Mouse (Mus musculus): ENCODE results near the gene Pigw. TPM values are rescaled to one million over a fixed set of nuclear protein-coding genes. Genes with fewer than 3 reads are reported as not detected.
"Not testable (repeated sequence)": the region's sequence is repeated elsewhere in the genome, so short reads cannot be mapped to it uniquely, and the experiment has no call there.

The Pigw gene
- polyA plus RNA-seq, 1 experiment from 2014 or later: 2.3 TPM

- Histone ChIP-seq H3K9me3 (replicated peaks) (no peaks in the 10 kb centered on the region), H3K27me3 (no peaks in the 10 kb centered on the region), H3K9ac (peak overlapping the region; percentile 90), H3K36me3 (peaks cover 34% of the 10 kb centered on the region), H3K4me1 (replicated peaks) (peaks cover 51% of the 10 kb centered on the region), H3K27ac (peak overlapping the region; percentile 91), H3K4me2 (peak overlapping the region; percentile 100), H3K4me3 (replicated peaks) (peak overlapping the region; percentile 88)
- ATAC-seq (ENCODE audit: low read depth): no peak
- no peak for DNase-seq
- WGBS (ENCODE audit: insufficient replicate concordance): 11% methylated on average over 7 of the region's 7 CpGs
Measured at GRCm38 (mm10) chr11:84879007-84879771, 896 bp downstream of the Pigw start.

- not testable (repeated sequence) for H3K9me3 ChIP-seq (replicated peaks); H3K27ac ChIP-seq; H3K4me3 ChIP-seq (replicated peaks); ATAC-seq (ENCODE audit: low read depth); DNase-seq; H3K4me2 ChIP-seq; H3K9ac ChIP-seq; H3K27me3 ChIP-seq
- Histone ChIP-seq H3K4me1 (replicated peaks) (peaks cover 58% of the 10 kb centered on the region), H3K36me3 (peaks cover 19% of the 10 kb centered on the region)
- 55% methylated on average over 1 of the region's 1 CpGs for WGBS (ENCODE audit: insufficient replicate concordance)
Measured at GRCm38 (mm10) chr11:84876020-84876419, 4.1 kb downstream of the Pigw start.

GRCm38 (mm10) chr11:84873042-84873833 is 6.8 kb downstream of the Pigw start:
- peak overlapping the region; percentile 67 for H3K4me2 ChIP-seq

GRCm38 (mm10) chr11:84871548-84872069 is 8.5 kb downstream of the Pigw start:
- peak overlapping the region; percentile 78 for H3K4me2 ChIP-seq
- peak overlapping the region; percentile 100 for H3K9ac ChIP-seq
- ATAC-seq (ENCODE audit: low read depth) (no peak), DNase-seq (no peak)
- H3K4me1 ChIP-seq (replicated peaks): peaks cover 41% of the 10 kb centered on the region
- H3K4me3 ChIP-seq (replicated peaks): peak overlapping the region; percentile 100
- peak overlapping the region; percentile 100 for H3K27ac ChIP-seq
- H3K9me3 ChIP-seq (replicated peaks): no peaks in the 10 kb centered on the region
- H3K27me3 ChIP-seq: no peaks in the 10 kb centered on the region
- WGBS (ENCODE audit: insufficient replicate concordance): 41% methylated on average over 4 of the region's 4 CpGs
- H3K36me3 ChIP-seq: peaks cover 9% of the 10 kb centered on the region; the same call in 1 of the 2 replicates

More at GRCm38 (mm10) chr11:84873042-84873833, 6.8 kb downstream of the Pigw start:
- ATAC-seq (ENCODE audit: low read depth): peak; percentile 67
- DNase-seq: peak; percentile 42
- Histone ChIP-seq H3K27ac (peak overlapping the region; percentile 98), H3K36me3 (peaks cover 16% of the 10 kb centered on the region), H3K4me1 (replicated peaks) (peaks cover 41% of the 10 kb centered on the region), H3K9me3 (replicated peaks) (no peaks in the 10 kb centered on the region), H3K27me3 (no peaks in the 10 kb centered on the region), H3K4me3 (replicated peaks) (peak overlapping the region; percentile 49), H3K9ac (peak overlapping the region; percentile 70)
- WGBS (ENCODE audit: insufficient replicate concordance): 22% methylated on average over 1 of the region's 1 CpGs

- DNase-seq (no peak), ATAC-seq (ENCODE audit: low read depth) (peak; percentile 34)
- Histone ChIP-seq H3K27me3 (no peaks in the 10 kb centered on the region), H3K4me3 (replicated peaks) (peak overlapping the region; percentile 100), H3K9me3 (replicated peaks) (no peaks in the 10 kb centered on the region), H3K36me3 (peaks cover 12% of the 10 kb centered on the region; the same call in 1 of the 2 replicates), H3K27ac (peak overlapping the region; percentile 100), H3K4me2 (peak overlapping the region; percentile 78), H3K4me1 (replicated peaks) (peaks cover 41% of the 10 kb centered on the region), H3K9ac (peak overlapping the region; percentile 100)
- under 1% methylated on average over 10 of the region's 10 CpGs for WGBS (ENCODE audit: insufficient replicate concordance)
Measured at GRCm38 (mm10) chr11:84871046-84871445, 9.0 kb downstream of the Pigw start.

- Histone ChIP-seq H3K4me2 (peak within 1 kb of the TSS; percentile 78), H3K36me3 (peaks cover 13% of the 10 kb centered on the region; the same call in 1 of the 2 replicates), H3K4me1 (replicated peaks) (peaks cover 46% of the 10 kb centered on the region), H3K27ac (peak within 1 kb of the TSS; percentile 100), H3K4me3 (replicated peaks) (peak within 1 kb of the TSS; percentile 100), H3K9ac (peak within 1 kb of the TSS; percentile 100), H3K27me3 (no peaks in the 10 kb centered on the region), H3K9me3 (replicated peaks) (no peaks in the 10 kb centered on the region)
- DNase-seq (peak; percentile 83), ATAC-seq (ENCODE audit: low read depth) (peak; percentile 79)
- under 1% methylated on average over 49 of the region's 62 CpGs for WGBS (ENCODE audit: insufficient replicate concordance)
Measured at GRCm38 (mm10) chr11:84870337-84871043, 9.6 kb downstream of the Pigw start, which contains the start of gene Ggnbp2. Gene Ggnbp2, minus strand, starts transcription at chr11:84870817.

- Histone ChIP-seq H3K4me3 (replicated peaks) (peak overlapping the region; percentile 100), H3K9me3 (replicated peaks) (no peaks in the 10 kb centered on the region), H3K4me2 (peak overlapping the region; percentile 78), H3K27ac (peak overlapping the region; percentile 100), H3K36me3 (peaks cover 18% of the 10 kb centered on the region; the same call in 1 of the 2 replicates), H3K27me3 (no peaks in the 10 kb centered on the region), H3K9ac (peak overlapping the region; percentile 100), H3K4me1 (replicated peaks) (peaks cover 52% of the 10 kb centered on the region)
- under 1% methylated on average over 56 of the region's 61 CpGs for WGBS (ENCODE audit: insufficient replicate concordance)
- peak; percentile 85 for DNase-seq
- ATAC-seq (ENCODE audit: low read depth): peak; percentile 58
Measured at GRCm38 (mm10) chr11:84869537-84870232, 10.4 kb downstream of the Pigw start.

- Histone ChIP-seq H3K4me2 (peak overlapping the region; percentile 78), H3K36me3 (peaks cover 25% of the 10 kb centered on the region), H3K9me3 (replicated peaks) (no peaks in the 10 kb centered on the region), H3K4me3 (replicated peaks) (peak overlapping the region; percentile 100), H3K27ac (peak overlapping the region; percentile 100), H3K27me3 (no peaks in the 10 kb centered on the region), H3K4me1 (replicated peaks) (peaks cover 51% of the 10 kb centered on the region), H3K9ac (peak overlapping the region; percentile 100)
- WGBS (ENCODE audit: insufficient replicate concordance): 2% methylated on average over 7 of the region's 7 CpGs
- DNase-seq (no peak), ATAC-seq (ENCODE audit: low read depth) (no peak)
Measured at GRCm38 (mm10) chr11:84868786-84869259, 11.3 kb downstream of the Pigw start.

GRCm38 (mm10) chr11:84867586-84867985 is 12.5 kb downstream of the Pigw start:
- Histone ChIP-seq H3K4me1 (replicated peaks) (peaks cover 47% of the 10 kb centered on the region), H3K4me3 (replicated peaks) (peak overlapping the region; percentile 56), H3K27ac (peak overlapping the region; percentile 25; the same call in 1 of the 2 replicates), H3K27me3 (no peaks in the 10 kb centered on the region), H3K36me3 (peaks cover 35% of the 10 kb centered on the region), H3K4me2 (peak overlapping the region; percentile 69), H3K9me3 (replicated peaks) (no peaks in the 10 kb centered on the region), H3K9ac (peak overlapping the region; percentile 70)
- no peak for DNase-seq
- no peak for ATAC-seq (ENCODE audit: low read depth)
- 68% methylated on average over 2 of the region's 2 CpGs for WGBS (ENCODE audit: insufficient replicate concordance)

GRCm38 (mm10) chr11:84865268-84865667 is 14.8 kb downstream of the Pigw start:
- Histone ChIP-seq H3K36me3 (peaks cover 56% of the 10 kb centered on the region), H3K4me3 (replicated peaks) (peak overlapping the region; percentile 18), H3K27me3 (no peaks in the 10 kb centered on the region), H3K9ac (peak overlapping the region; percentile 51; the same call in 1 of the 2 replicates), H3K4me2 (peak overlapping the region; percentile 48), H3K4me1 (replicated peaks) (peaks cover 54% of the 10 kb centered on the region), H3K9me3 (replicated peaks) (no peaks in the 10 kb centered on the region), H3K27ac (no peak overlapping the region)
- DNase-seq (no peak), ATAC-seq (ENCODE audit: low read depth) (no peak)
- 57% methylated on average over 2 of the region's 2 CpGs for WGBS (ENCODE audit: insufficient replicate concordance)
